Mouse (Mus musculus) lung, postnatal 10 days (tissue): ENCODE measurements around the gene Reln.
A peak's percentile ranks its signal among the peaks of the same experiment; 100 is the strongest.

Source experiments
- DNase-seq: peaks from one replicate; pipeline ENCODE4 v3.0.0; 2021

The Reln gene

DNA sequence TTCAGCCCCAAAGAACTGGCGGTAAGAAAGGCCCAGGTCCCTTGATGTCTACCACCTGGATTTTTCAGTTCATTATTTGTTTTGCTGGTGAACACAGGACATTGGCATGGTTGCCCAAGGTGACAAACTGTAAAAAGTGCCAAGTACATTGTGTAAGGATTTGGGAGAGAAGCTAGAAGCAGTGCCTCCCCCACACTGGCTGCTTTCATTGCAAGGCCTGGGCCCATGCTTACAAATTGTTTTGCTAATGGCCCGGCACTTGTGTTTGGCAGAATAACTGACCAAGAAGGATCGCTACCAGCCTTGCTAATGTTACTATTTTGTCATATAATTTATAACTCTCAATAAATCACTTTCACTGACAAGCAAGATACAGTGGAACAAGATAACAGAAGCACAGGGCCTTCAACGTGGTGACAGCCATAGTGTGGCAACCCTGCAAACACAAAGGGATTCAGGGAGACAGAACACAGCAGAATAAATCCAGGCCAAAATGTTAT lies 425.2 kb downstream of the Reln start:
- no peak for DNase-seq

DNA sequence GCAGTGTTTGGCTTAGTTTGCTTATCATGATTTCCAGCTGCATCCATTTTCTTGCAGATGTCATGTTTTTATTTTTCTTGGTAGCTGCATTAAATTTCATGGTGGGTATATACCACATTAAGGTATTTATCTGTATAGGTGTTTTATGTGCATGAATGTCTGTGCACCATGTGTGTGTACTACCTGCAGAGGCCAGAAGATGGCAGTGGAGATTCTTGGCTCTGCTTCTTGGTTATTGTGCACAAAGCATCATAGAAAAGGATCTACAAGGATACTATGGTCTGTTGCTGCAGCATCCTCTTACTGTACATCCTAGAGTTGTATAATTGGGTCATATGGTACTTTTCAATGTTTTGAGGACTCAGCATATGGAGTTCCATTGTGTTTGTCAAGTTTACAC lies 428.5 kb downstream of the Reln start:
- DNase-seq, result no peak

- DNase-seq, result no peak
These were observed 429.7 kb downstream of the Reln start for GRCm38 (mm10) chr5:21914776-21915175.

GRCm38 (mm10) chr5:21912835-21913530 lies 431.5 kb downstream of the Reln start:
- no peak for DNase-seq

- DNase-seq, result no peak
These were observed 433.8 kb downstream of the Reln start for GRCm38 (mm10) chr5:21910726-21911125.

DNA sequence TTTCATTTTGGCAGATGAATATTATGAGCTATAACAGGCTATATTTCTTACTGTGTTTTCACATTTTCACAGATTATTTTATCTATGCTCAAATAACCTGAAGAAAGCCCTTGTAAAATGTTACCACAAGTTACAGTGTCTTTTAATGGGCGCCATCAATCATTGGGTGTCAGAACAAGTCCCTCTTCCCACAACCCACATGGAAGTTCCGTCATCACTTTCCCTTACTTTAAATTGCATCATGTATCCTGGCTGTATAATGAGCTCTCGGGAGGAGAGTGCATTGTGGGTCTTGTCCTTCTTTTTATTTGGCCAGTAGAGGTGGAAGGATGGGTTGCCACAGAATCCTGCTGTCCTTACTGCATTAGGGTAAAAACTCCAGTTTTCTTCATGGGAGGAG lies 434.8 kb downstream of the Reln start:
- no peak for DNase-seq

- DNase-seq, result no peak
These were observed 443.1 kb downstream of the Reln start for GRCm38 (mm10) chr5:21901411-21901810.

DNA sequence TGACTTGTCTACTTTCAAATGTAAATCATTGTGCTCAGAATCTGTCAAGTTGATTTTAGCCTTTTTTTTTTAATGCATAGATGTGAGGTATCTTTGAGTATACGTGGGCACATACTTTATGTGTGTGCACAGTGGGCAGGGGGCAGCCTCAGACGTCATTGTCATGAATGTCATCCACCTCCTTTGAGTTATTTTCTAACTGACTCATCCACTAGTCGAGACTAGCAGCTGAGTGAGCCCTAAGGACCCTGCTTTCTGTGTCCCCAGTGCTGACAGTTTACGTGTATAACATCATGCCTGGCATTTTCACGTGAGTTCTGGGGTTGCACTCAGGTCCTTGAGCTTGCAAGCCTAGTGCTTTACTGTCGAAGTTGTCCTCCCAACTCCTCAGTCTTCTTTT lies 443.6 kb downstream of the Reln start:
- no peak for DNase-seq

DNA sequence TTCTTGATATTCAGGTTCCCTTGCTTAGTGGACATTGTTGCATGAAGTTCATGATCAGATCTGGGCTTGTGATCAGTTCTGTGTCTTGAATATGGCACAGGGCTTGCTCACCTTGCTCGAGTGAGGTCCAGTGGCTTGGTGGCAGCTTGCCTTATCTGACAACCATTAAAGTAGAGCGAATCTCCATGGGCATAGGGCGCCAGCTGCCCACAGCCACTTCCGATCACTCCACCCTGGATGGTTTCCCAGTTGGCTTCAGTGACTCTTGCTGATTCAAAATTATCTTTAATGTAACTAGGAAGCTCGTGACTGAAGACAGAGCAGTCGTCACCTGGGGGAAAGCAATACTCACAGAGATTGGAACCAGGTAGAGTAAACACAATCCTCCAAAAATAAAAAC lies 445.6 kb downstream of the Reln start:
- DNase-seq, result no peak

GRCm38 (mm10) chr5:21896586-21896985 lies 447.9 kb downstream of the Reln start:
- peak; percentile 34 for DNase-seq

GRCm38 (mm10) chr5:21894168-21894567 lies 450.3 kb downstream of the Reln start:
- no peak for DNase-seq

GRCm38 (mm10) chr5:21866750-21867149 lies 477.8 kb downstream of the Reln start:
- no peak for DNase-seq

DNA sequence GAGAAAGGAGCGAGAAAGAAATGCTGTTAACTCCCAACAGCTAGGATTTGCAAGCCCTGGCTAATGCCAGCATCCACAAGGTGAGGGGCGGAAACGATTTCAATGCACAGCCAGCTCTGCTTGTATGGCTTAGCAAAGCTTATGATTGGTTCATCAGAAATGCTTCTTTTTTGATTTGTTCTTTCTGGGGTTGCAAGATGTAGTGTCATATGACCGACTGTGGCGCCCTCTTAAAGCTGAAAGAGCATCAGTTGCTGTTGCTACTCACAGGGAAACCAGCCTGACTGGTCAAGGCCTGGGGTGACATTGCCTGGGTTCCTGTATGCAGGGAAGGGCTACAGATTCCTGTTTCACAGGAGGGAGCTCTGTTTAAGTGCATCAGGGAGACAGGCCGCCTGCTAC lies 478.2 kb downstream of the Reln start:
- no peak for DNase-seq

DNA sequence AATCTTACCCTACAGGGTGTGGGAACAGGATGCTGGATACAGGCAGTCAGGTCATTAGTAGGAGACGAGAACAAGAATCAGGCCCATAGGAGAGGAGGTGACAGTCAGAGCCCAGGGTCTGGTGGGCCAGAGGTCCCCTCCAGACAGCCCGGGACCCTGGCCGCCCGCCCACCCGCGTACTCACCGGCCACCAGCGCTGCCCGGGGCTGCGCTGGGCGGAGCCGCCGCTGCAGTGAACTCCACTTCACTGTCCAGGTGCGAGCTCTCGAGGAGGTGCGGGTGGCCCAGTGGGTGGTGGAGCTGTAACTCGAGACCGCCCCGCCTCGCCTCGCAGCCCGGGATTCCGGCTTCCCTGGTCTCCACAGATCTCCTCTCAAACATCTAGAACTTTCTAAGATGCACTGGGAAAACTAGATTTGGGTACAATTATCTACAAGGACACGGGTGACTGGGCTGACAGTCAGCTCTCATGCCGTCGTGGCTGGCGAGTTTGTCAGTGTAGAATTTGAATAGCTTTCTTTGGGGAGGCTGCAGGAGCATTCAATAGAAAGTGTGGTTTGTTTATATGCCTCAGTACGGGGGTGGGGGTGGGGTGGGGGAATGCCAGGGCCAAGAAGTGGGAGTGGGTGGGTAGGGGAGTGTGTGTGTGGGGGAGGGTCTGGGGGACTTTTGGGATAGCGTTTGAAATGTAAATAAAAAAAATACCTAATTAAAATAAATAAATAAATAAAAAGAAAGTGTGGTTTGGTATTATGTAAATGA lies 479.0 kb downstream of the Reln start, which contains the start of gene Slc26a5:
TSS of gene Slc26a5 (minus strand) at position 259 of the 762 bp plus-strand sequence.
- peak; percentile 9 for DNase-seq

- DNase-seq, result no peak
These were observed 485.8 kb downstream of the Reln start for GRCm38 (mm10) chr5:21858653-21859052.

GRCm38 (mm10) chr5:21851679-21852340 lies 492.7 kb downstream of the Reln start:
- DNase-seq, result no peak

GRCm38 (mm10) chr5:21847438-21847837 lies 497.1 kb downstream of the Reln start:
- no peak for DNase-seq

DNA sequence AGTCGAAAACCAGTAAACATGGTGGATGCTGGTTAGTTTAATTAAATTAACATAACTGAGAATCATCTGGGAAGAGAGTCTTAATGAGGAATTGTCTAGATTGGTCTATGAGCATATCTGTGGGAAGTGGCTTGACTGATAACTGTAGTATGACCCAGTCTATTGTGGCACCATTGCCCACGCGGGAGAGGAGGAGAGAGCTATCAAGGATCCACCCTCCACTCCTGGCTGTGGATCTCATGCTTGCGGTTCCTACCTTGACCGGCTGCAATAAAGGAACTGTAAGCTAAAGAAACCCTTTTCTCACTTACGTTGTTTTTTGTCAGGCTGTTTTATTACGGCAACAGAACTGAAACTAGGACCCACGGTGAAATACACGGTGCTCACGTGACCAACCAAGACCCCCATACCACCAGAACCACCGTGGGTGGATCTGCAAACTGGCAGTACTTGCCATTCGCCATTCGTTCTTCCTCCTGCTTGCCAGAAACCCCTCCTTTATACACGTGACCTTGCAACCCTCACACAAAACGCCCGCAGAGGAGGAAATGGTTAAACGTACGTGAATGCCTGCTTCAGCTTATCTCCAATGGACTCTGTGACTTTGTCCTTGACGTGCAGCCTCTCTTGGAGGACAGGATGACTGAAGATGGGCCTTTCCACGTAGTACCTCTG lies 497.7 kb downstream of the Reln start:
- DNase-seq, result no peak

- DNase-seq, result no peak
These were observed 499.8 kb downstream of the Reln start for GRCm38 (mm10) chr5:21844676-21845075.
